Mouse (Mus musculus): ENCODE measurements around the gene Alkbh8.
A peak's percentile ranks its signal among the peaks of the same experiment; 100 is the strongest.
"Not testable (repeated sequence)": the region's sequence is repeated elsewhere in the genome, so short reads cannot be mapped to it uniquely, and the experiment has no call there.

Alkbh8 gene

DNA sequence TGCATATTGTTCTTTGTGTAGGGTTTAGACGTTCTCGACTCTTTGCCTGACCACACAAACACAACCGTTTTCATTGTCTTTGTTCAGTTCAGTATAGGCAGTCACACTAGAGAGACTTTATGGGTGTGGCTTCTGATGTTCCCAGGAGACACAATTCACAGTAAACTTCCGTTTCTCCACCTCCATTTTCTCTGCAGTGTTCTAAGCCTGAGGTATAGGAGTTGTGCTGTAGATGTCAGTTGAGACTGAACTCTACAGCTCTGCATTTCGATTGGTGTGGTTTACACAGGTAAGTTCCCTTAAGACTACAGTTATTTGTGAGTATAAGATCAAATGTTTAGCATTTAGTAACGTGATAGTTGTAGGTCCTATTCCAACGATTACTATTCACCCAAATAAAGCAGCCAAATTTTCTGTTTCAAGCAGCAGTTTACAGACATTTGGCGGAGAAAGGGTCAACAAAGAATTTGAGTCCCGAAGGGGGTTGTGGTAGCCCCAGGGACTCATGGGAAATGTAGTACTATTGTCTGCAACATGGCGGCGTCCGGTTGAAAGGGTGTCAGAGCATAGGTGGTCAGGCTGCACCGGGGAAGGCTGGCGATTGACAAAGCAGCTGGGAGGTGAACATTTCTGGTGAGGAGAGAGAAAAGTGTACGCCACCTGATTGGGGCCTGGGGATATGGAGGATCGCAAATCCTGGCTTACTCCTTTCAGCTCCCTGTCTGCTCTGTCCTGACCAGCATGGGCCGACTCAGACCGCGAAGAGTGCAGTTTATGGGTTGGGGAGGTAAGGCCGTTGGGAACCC is at the start of gene Alkbh8:
TSS of gene Alkbh8 (plus strand) at position 179 of the 806 bp plus-strand sequence.
- peak; percentile 87 for DNase-seq

DNA sequence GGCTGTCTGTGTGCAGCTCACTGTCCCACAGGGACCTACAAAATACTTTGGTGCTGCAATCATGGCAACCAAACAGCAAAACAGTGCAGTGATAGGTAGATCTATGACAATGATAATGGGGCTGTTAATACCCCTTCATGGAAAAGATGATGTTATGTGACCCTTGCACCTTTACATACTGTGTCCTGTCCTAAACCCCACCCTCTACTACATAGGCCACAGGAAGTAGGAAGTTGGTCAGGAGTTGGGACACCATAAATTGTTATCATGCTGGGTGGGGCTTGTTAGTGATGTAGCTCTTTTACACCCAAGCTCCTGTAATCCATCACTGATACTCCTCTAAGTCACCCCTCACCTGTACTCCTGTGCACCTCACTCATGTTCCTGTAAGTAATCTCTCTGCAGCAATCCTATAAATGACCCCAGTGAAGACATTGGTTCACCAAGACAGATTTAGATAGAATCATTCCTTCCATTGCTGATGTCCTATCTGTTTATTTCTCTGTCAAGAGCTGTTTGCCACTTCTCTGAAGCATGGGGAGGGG is 25.6 kb upstream of the Alkbh8 start:
- DNase-seq = no peak

DNA sequence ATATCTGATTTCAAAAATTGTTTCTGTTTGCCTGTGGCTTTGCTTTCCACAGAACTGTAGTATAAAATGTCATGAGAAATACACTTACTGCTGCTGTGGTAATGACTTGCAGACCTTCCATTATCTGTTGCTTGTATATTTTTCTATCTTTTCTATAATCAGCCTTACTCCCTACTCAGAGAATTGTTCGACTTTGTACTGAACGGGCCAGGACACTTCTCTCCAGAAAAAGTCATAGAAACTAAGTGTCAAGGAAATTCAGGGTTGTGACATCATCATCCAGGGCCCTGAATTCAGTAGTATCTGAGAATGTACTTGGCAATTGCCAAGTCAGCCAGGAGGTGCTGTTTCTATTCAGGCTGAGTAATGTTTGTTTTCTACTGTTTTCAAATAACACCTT is 24.9 kb upstream of the Alkbh8 start:
- DNase-seq = no peak

DNA sequence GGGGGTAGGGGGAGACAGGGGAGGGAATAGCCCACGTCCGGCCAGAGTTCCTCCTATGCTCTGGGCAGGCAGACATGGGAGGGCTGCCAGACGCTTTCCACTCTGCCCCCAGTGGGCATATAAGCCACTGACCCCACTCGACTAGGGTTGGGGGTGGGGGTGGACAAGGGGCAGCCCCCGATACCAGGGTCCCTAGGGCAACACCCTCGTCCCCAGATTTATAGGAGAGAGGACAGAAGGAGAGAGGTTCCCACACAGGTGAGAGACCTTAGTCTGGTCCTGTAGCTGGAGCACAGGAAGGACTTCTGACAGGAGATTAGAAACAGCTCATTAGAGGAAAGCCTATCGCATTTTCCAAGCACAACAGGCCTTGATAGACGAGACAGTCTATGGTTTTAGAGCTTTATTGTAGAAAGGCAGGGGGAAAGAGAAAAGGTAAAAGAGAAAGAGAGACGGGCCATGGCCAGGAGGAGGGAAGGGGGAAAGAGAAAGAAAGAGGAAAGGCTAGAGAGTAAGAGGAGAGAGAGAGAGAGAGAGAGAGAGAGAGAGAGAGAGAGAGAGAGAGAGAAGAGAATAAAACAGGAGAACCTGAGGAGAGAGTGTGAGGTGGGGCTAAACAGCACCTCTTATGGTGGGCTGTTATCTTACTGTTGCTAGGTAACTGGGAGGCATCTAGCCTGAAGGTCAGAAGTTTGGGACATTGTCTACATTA is 7.4 kb upstream of the Alkbh8 start:
- not testable (repeated sequence) for DNase-seq

DNA sequence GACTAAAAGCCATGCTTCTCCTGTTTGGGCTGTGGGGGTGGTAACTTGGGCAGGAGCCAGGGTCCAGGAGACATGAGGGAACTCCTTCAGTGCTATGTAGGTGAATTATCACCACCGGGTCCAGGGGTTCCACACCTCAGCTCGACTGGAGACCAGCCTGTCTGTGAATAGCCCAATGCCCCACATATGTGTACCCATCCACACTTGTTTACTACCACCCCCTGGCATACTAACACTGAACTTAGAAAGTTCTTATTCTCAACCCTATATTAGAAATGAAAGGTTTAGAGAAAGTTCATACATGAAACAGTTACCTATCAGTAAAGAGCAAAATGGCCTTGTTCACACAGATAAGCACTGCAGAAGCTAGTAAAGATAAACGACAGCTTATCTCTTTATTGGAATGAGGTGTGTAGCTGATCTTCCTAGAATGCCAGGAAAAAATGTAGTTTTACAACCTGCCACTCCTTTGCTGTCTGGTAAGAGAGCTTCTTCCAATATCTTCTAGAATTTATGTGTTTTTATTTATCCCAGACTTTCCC is 6.8 kb upstream of the Alkbh8 start:
- no peak for DNase-seq

DNA sequence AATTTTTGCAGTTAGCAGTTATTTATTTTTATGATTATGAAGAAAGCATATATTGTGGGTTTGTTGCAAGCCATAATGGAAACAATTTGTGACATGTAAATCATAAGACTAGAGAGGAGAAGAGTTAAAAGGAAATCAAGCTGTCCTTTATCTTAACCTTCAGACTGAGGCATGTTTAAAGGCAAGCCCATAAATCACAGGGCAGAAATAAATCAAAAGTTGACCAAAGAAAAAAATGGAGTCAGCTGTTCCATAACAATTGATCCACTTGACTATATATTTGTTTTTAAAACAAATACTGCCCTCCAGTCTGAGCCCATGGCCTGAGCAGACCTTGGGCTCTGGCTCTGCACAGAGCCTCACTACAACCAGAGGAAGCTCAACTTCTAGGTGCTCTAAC is 4.6 kb upstream of the Alkbh8 start:
- no peak for DNase-seq

DNA sequence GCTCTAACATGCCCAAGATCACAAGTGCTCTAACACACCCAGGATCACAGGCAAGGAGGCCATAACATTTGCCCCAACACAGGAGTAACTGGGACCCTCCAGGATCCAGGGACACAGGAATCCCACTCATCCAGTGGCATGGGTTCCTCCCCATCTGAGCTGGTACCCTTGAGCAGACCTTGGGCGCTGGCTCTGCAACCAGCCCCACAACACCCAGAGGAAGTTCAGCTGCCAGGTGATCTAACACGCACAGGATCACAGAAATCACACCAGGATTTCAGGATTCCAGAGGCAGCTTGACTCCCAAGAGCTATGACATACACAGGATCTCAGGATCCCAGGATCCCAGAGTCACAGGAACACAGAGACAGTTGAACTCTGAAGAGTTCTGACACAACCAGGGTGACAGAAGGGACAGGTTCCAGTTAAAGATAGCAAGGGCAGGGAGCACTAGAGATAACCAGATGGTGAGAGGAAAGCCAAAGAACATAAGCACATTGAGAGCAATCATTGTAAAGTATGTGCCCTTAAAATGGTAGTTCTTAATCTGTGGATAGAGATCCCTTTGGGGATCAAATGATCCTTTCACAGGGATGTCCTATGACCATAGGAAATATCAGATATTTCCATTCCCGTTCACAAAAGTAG is 4.1 kb upstream of the Alkbh8 start:
- DNase-seq = no peak

DNA sequence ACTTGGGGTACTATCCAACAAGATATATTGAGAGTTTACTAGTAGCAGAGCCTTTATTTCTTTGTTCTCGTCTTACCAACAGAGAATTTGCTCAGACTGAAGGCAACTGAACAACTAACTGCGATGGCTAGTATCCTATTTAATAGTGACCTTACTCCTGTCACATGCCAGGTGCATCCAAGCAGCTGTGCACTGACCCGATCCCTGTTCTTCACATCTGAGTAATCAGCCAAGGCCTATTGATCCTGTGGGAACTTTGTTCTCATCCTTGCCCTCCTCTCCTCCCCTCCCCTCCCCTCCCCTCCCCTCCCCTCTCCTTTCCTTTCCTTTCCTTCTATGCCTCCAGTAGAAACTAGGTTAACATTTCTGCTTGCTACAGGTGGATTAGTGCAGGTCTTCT is 1.7 kb downstream of the Alkbh8 start:
- DNase-seq = no peak

DNA sequence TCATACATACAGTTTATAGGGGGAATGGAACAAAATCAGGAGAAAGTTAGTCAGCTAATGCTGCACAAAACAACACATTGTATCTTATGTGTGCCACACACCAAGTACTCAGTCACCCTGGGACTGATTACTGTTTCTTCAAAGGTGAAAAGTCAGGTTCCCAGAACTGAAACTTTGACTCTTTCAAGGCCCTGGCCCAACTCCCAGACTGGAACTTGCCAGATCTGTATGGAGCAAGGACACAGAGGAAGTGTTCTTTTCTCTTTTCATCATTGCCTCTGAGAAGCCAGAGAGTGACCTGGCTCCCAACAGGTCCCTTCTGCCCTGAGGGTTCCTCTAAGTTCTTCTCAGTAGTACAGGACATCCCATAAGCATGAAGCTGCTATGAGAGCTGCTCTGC is 10.2 kb downstream of the Alkbh8 start:
- DNase-seq = no peak

DNA sequence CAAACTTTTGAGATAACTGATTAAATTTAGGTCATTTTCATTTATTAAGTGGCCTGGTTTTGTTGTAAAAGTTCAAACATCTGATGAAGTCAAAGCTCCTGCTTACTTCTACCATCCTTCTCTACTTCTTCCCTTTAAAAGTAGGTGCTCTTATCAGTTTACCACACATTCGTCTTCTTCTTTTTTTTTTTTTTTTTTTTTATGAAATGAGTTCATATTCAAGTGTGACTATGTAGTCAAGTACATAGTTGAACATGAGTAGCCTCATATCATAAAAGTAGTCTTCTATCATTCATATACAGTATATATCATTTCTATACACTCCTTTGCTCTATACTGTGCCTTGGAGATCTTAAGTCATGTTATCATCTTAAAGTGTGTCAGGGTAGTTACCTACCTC is 11.0 kb downstream of the Alkbh8 start:
- DNase-seq = no peak

DNA sequence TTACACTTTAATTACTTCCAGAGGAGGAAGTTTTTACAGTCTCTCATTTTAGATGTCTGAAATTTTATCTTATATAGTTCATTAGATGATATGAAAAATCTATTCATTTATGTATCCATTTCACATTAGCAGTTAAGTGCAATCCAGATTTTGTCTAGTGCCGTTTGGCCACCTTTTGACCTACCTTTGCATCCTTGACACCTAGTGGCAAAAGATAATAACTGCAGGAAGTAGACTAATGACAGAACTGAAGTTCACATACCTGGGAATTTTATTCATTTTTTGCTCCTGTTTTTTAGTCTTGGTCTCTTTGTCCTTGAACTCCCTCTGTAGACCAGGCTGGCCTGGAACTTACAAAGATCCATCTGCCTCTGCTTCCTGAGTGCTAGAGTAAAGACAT is 15.1 kb downstream of the Alkbh8 start:
- DNase-seq = no peak

DNA sequence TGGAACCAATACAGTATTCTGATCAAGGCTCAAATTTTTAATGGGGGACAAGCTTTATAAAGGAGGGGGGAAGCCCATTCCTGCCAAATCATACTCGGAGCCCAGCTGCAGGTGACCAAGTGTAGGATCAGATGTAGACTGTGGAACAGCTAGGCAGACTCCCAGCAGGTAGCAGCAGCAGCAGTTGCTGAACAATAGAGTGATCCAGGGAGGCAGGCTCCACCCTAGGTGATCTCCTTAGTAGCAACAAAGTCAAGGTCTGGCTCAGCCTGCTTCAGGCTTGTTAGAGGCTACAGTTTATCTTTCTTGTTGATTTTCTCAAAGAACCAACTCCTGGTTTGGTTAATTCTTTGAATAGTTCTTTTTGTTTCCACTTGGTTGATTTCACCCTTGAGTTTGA is 41.4 kb downstream of the Alkbh8 start:
- not testable (repeated sequence) for DNase-seq

DNA sequence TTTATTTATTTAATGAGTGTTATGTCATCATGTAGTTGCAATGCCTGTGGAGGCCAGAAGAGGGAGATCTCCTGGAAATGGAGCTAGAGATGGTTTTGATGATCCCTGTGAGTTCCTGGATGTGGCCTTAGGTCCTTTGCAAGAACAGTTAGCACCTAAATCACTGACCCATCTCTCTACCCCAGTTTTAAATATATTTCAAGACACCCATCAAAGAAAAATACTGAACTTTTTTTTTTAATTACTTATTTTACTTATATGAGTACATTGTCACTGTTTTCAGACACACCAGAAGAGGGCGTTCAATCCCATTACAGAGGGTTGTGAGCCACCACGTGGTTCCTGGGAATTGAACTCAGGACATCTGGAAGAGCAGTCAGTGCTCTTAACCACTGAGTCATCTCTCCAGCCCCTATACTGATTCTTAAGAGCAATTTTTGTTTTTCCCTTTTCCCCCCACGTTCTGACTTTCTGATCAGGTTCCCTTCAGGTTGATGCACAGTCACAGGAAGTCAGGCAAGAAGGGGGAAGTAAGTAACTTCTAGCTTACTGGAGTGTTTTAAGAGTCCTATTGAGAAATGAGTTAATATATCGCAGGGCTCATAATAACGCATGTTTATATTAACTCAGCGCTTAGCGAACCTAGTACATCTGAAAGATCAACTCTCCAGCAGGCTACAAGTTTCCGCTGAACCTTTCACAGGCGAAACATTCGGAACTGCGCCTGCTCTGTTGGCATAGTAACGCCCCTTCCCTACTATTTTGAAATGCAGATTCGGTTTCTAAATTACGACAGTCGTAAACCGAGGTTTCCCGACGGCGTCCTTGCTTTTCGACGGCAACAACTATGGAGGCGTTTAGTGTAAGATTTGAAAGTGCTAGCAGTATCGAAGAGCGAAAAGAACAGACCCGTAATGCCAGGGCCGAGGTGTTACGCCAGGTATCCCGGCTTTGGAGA is 68.6 kb downstream of the Alkbh8 start, which contains the start of gene Cwf19l2:
TSS of gene Cwf19l2 (plus strand) at position 342 of the 958 bp plus-strand sequence.
- DNase-seq = peak; percentile 76

DNA sequence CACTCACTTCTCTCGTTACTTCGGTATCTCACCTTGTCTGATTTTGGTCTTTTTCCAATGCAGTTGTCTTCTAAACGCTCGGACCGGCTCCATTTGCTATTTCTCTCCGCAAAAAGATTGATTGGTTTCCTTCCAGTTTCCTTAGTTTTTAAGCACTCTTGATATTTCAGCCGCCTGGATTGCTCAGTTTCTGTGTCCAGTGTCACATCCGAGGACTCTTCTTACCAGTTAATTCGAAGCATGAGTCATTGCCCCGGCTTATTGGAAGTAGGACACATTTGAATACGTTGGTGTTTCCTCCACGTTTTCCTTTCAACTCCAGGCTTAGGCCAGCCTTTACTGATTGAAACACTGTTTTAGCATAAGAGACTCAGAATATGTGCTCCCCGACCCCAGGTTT is 69.4 kb downstream of the Alkbh8 start:
- DNase-seq = peak; percentile 6

DNA sequence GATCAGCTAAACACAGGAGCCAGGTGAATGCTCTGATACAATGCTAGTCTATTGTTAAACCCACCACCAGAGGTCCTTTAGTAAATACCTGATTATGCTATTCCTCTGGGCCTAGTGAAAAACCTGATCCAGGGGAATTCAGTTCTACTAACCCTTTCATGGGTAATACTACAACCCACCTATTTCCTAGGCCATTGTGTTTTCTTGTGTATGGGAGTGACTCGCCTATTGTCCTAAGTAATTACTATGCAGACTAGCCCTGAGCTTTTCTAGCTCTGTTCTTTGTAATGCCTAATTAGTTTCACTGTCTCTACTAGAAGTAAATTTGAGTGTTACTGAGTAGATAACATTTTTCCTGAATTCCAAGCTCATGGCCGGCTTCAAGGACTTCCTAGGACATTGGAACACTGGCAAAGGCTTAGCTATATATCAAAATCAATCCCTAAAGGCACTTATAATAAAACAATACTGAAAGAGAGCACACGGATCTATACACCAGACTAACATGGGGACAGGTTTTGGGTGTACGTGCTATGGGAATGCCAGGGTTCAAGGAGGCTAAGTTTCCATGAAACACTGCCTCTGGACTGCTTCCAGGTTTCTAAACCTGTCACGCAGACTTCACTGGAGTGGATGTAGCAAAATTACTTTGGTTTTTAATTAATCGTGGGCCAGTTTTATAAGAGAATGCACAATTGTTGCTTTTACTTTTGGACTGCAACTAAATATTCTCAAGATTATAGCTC is 104.8 kb downstream of the Alkbh8 start:
- not testable (repeated sequence) for DNase-seq
